Mouse (Mus musculus) neutrophil, adult 83 days (primary cell): ENCODE data around the gene Pcid2. TPM values are rescaled to one million over a fixed set of nuclear protein-coding genes. Genes with fewer than 3 reads are reported as not detected.

Source experiments
- total RNA-seq, 2 experiments: library from RNA; stranded (reverse); gene quantifications; one replicate each; pipeline ENCODE4 v1.2.4; 2023

Pcid2 gene
- total RNA-seq: 10 to 100 TPM; 23.7 to 24.5 TPM

GRCm38 (mm10) chr8:13105087-13105881 lies at the start of gene Pcid2, which contains the start of gene Cul4a:
Gene Pcid2, minus strand, starts transcription at chr8:13105459.
Gene Cul4a, plus strand, starts transcription at chr8:13105621.

GRCm38 (mm10) chr8:13060441-13061150 lies 44.7 kb downstream of the Pcid2 start, which contains the start of gene Proz:
Gene Proz, plus strand, starts transcription at chr8:13060914.

DNA sequence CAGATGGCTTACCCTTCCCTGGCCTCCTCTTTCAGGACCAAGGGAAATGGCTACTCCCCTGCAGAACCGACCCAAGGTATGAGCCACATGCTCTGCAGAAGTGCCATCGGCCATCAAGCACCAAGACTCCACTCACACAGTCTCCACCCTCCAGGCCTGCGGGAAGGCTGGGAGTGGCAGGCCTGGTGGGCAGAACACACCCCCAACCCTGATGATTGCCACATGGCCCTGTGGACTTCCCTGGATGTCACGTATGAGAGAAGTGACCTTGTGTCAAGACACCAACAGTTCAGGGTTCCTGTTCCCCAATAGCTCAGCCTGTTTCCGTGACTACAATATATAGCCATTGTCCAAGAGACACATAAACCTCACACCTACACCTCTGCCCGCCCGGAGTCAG lies 68.2 kb downstream of the Pcid2 start, which contains the start of gene F10:
TSS of gene F10 (plus strand) at position 294 of the 400 bp plus-strand sequence.

Other genes with a start within 250 kb of the Pcid2 start
- gene Mcf2l, start 231.7 kb downstream of the Pcid2 start, total RNA-seq: 10 to 100 TPM; 26.0 to 29.2 TPM
- gene F7, start 79.4 kb downstream of the Pcid2 start, total RNA-seq: 1 to 10 TPM; 1.6 to 1.9 TPM
- 10 to 100 TPM; 43.8 to 57.0 TPM for gene F10, start 68.2 kb downstream of the Pcid2 start, total RNA-seq
- under 1 TPM; 0.11 to 0.13 TPM for gene Proz, start 44.5 kb downstream of the Pcid2 start, total RNA-seq
- 10 to 100 TPM; 50.1 to 51.1 TPM for gene Cul4a, start 162 bp upstream of the Pcid2 start, total RNA-seq
- 100 to 1,000 TPM; 332 to 340 TPM for gene Lamp1, start 53.7 kb upstream of the Pcid2 start, total RNA-seq
- under 1 TPM; 0.66 to 0.99 TPM for gene Grtp1, start 95.2 kb upstream of the Pcid2 start, total RNA-seq
- gene Adprhl1, start 148.7 kb upstream of the Pcid2 start, total RNA-seq: under 1 TPM; 0.75 to 0.99 TPM
- gene Dcun1d2, start 182.7 kb upstream of the Pcid2 start, total RNA-seq: 10 to 100 TPM in 1 of 2 experiments, 1 to 10 TPM in 1; 9.3 to 10.7 TPM
- 10 to 100 TPM; 48.6 to 49.7 TPM for gene Tmco3, start 182.7 kb upstream of the Pcid2 start, total RNA-seq
- gene Tfdp1, start 233.3 kb upstream of the Pcid2 start, total RNA-seq: 100 to 1,000 TPM; 173 to 183 TPM